Mouse (Mus musculus) neutrophil, adult 83 days (primary cell): ENCODE data around the gene Gripap1. TPM values are rescaled to one million over a fixed set of nuclear protein-coding genes. Genes with fewer than 3 reads are reported as not detected.

Experiments used
- total RNA-seq, 2 experiments: library from RNA; stranded (reverse); gene quantifications; one replicate each; pipeline ENCODE4 v1.2.4; 2023

Gripap1 gene
- total RNA-seq, result 100 to 1,000 TPM; 123 to 144 TPM

DNA sequence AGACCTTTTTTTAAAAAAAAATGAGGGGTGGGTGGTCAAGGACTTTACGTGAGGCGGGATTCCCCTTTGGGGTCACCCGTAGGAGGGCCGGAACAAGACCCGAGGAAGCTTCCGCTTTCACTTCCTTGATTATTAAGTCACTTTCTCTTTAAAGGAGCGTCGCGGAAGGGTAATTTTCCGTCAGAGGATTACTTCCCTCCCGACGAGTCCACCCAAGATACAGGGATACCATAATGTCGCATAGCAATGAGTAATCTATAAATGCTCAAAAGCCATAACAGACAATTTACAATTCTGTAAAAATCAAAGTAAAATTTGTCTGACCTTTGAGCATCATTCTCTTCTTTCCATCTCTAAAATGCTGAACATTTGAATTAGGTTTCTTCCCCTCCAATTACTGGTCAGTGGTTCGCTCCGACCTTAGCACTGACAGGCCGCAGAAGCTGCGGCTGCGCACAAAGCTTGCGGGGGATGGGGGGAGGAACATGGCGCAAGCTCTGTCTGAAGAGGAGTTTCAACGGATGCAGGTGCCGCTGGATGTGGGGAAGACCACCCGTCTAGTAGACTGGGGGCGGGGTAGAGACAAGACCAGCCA lies at the start of gene Gripap1:
TSS of gene Gripap1 (plus strand) at position 224 of the 595 bp plus-strand sequence.

DNA sequence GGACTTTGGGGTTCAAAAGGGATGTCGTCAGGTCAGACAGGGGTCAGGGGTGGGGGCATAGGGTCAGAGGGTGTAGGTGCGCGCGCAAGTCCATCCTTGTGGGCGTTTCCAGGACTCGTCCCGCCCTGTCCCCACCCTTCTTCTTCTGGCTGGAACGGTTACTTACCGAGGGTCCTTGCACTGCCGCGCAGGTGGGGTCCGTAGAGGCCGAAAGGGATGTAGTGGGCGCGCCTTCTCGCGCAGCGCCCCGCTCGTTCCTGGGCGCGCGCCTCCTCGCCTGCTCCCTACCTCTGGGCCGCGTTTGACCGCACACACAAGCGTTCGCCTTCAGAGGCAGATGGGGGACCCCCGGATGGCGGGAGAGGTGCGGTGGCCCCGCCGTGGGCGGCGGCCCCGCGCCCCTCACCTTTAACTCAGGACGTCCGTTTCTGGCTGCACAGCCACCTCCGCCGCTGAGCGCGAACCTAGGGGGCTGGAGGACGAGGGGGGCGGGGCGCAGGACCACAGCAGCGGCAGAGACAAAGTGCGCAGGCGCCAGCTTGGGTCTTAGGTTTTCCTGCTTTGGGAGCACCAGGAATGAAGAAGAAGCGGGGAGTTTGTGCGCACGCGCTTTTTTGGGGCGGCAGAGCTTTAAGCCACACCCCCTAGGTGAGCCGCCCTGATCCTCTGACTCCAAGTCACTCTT lies 39.0 kb upstream of the Gripap1 start, which contains the start of gene Ccdc120:
TSS of gene Ccdc120 (minus strand) at position 474 of the 685 bp plus-strand sequence.

DNA sequence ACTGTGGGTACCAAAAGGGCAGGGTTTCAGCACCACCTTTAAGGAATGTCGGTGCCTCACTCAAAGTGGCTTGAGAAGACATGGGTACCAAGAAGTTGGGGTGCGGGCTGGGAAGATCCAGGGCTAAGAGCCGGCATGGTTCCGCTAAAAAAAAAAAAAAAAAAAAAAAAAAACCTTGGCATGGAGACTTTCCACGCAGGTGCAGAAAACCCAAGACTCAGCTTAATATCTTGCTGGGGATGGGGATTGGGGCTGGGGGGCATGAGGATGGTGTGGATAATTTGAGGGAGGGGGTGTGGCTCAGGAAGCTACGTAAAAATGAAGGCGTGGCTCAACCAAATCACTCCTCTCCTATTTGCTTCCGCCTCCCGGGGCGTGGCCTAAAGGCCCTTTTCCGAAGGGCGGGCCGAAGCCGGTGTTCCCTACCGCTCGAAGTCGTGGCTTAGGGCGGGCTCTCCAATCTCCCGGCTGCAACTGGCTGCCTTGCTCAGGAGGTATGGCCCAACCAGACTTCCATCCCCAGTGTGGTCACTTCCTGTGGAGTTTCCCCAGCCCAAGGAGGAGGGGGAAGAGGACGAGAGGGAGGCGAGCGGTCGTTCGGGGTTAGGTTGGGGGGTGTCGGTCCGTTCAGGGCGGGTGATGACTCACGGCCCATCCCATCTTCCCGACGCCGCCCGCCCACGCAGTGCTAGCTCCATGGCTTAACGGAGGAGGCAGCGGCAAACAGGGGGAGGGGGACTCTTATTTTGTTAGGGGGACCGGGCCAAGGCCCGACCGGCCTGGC lies 27.2 kb upstream of the Gripap1 start, which contains the start of gene Tfe3:
TSS of gene Tfe3 (plus strand) at position 424 of the 784 bp plus-strand sequence.

DNA sequence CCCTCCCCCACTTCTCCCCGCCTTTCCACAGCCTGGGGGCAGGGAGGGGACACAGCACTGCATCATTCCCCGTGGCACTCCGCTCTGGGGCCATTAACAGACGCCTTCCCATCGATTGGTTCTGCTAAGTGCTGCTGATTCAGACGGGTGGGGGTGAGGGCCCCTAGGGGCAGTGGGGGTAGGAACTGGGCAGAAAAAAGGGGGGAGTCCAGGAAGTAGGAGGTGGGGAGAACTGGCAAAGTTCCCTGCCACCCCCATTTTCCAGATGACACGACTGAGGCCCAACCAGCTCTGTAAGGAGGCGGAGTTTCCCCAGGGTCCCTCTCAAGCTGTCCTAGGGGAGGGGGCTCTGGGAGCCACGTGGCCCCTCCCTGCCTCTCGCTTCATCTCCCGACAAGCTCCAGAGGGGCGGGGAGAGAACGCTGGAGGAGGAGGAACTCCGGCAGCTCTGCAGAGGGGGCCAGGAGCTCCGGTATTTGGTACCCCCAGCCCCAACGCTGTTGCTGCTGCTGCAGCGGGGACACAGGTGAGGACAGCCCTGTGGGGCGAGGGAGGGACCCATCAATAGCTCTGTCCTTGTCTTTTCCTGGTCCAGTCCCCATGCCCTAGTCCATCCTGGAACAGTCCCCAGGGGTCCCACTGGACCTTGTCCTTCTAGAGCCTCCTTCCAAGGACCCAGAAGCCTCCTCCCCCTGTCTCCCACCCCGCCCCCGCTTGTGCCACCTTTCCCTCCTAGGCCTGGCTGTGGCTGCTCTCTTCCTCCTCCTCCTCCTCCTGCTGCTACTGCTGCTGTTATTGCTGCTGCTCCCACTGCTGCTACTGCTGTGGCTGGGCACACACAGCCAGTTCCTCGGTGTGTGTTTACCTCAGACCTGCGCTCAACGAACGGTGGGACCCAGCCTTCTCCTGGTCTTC lies 32.6 kb downstream of the Gripap1 start, which contains the start of gene Kcnd1:
TSS of gene Kcnd1 (plus strand) at position 425 of the 915 bp plus-strand sequence.

DNA sequence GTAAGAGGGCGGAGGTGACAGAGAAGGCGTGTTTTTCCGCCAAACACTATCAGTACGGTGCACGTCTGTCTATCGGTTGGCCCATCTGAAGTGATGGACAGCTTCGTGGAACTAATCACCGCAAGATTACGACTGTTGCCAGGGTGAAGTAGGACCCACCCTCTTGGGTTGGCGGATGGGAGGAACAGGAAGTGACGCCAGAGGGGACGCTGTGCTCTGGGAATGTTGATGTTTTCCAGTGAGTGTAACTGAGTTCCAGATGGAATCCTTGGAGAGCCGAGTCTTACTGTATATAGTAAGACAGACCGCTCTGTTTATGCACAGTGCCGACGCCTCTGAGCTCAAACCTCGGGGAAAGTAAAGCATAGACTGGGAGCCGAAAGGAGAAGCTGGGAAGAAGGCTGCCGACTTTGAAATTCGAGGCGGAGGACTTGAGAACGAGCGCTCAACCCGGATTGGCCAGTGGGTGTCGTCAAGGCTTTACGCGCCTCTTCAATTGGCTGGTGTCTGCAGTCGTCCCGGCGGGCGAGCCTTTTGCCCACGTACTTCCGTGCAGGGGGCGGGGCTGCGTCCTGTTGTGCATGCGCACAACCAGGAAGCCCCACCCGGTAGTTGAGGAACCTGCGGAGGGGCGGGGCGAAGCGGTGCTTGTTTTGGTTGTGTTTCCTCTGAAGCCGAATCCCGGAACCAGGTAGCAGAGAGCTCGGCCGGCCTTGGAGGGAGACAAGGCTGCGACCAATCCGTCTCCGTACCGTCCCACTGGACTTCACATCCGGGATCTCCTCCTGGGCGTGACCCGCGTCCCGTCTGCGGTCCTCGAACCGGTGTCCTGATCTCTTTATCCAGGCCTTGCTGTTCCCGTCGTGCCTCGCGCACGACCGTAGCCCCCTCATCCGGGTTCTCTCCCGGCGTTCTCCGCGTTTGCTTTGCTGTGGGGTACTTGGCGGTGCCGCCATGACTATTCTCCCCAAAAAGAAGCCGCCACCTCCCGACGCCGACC lies 51.9 kb downstream of the Gripap1 start, which contains the start of gene Otud5:
TSS of gene Otud5 (plus strand) at position 202 of the 1,000 bp plus-strand sequence.

Other genes starting within 250 kb of the Gripap1 start
- not detected for gene Foxp3, start 216.1 kb upstream of the Gripap1 start, total RNA-seq
- 1 to 10 TPM in 1 of 2 experiments, under 1 TPM in 1; 0.33 to 2.0 TPM for gene Ppp1r3f, start 215.5 kb upstream of the Gripap1 start, total RNA-seq
- gene Ccdc22, start 184.2 kb upstream of the Gripap1 start, total RNA-seq, result 10 to 100 TPM; 19.7 to 20.2 TPM
- gene Cacna1f, start 182.7 kb upstream of the Gripap1 start, total RNA-seq, result under 1 TPM; 0.11 to 0.15 TPM
- 1 to 10 TPM; 1.3 to 3.3 TPM for gene Syp, start 151.3 kb upstream of the Gripap1 start, total RNA-seq
- gene Prickle3, start 132.5 kb upstream of the Gripap1 start, total RNA-seq, result 10 to 100 TPM; 39.9 to 49.9 TPM
- 100 to 1,000 TPM; 423 to 453 TPM for gene Plp2, start 118.4 kb upstream of the Gripap1 start, total RNA-seq
- gene Magix, start 108.5 kb upstream of the Gripap1 start, total RNA-seq, result under 1 TPM in 1 of 2 experiments, not detected in 1; 0.20 TPM
- 10 to 100 TPM; 28.3 to 29.5 TPM for gene Gpkow, start 92.6 kb upstream of the Gripap1 start, total RNA-seq
- 10 to 100 TPM; 38.2 to 41.9 TPM for gene Wdr45, start 75.4 kb upstream of the Gripap1 start, total RNA-seq
- not detected for gene Gm45208, start 67.5 kb upstream of the Gripap1 start, total RNA-seq
- gene Praf2, start 61.3 kb upstream of the Gripap1 start, total RNA-seq, result 1 to 10 TPM; 5.0 to 5.5 TPM
- gene Ccdc120, start 38.9 kb upstream of the Gripap1 start, total RNA-seq, result under 1 TPM; 0.57 to 0.90 TPM
- 10 to 100 TPM; 68.1 to 79.5 TPM for gene Tfe3, start 27.2 kb upstream of the Gripap1 start, total RNA-seq
- gene Kcnd1, start 32.5 kb downstream of the Gripap1 start, total RNA-seq, result 1 to 10 TPM; 1.2 to 7.5 TPM
- gene Otud5, start 51.6 kb downstream of the Gripap1 start, total RNA-seq, result 100 to 1,000 TPM; 119 to 128 TPM
- 1 to 10 TPM; 2.6 to 4.0 TPM for gene Pim2, start 88.5 kb downstream of the Gripap1 start, total RNA-seq
- gene Slc35a2, start 94.3 kb downstream of the Gripap1 start, total RNA-seq, result 10 to 100 TPM; 22.8 to 23.3 TPM
- 10 to 100 TPM; 35.3 to 39.9 TPM for gene Pqbp1, start 109.5 kb downstream of the Gripap1 start, total RNA-seq
- gene Timm17b, start 109.6 kb downstream of the Gripap1 start, total RNA-seq, result 10 to 100 TPM; 43.0 to 48.2 TPM
- gene Gm10491, start 118.1 kb downstream of the Gripap1 start, total RNA-seq, result not detected
- gene Gm10490, start 119.8 kb downstream of the Gripap1 start, total RNA-seq, result not detected
- gene Pcsk1n, start 130.1 kb downstream of the Gripap1 start, total RNA-seq, result not detected
- not detected for gene Eras, start 138.8 kb downstream of the Gripap1 start, total RNA-seq
- gene Hdac6, start 158.1 kb downstream of the Gripap1 start, total RNA-seq, result 10 to 100 TPM in 1 of 2 experiments, 1 to 10 TPM in 1; 7.2 to 10.7 TPM
- gene Gata1, start 188.3 kb downstream of the Gripap1 start, total RNA-seq, result 10 to 100 TPM; 16.6 to 22.9 TPM
- gene Glod5, start 228.7 kb downstream of the Gripap1 start, total RNA-seq, result not detected